Mouse (Mus musculus) cortical plate, adult 2 months (tissue): ENCODE data around the gene Pax4.

ENCODE experiments used
- CTCF ChIP-seq: fragments of 200-500 bp; IDR thresholded peaks from 2 replicates; pipeline ENCODE4 v1.5.1; 2011; ENCODE audit warnings: mild to moderate bottlenecking, control low read depth, low read length; ENCODE audit not compliant: insufficient read depth; ENCODE audit errors: extremely low read depth
- POLR2A ChIP-seq: fragments of 200-500 bp; IDR thresholded peaks from 2 replicates; pipeline ENCODE4 v1.6.1; 2011; ENCODE audit warnings: mild to moderate bottlenecking, low read length, control low read depth; ENCODE audit not compliant: insufficient read depth; ENCODE audit errors: extremely low read depth

DNA sequence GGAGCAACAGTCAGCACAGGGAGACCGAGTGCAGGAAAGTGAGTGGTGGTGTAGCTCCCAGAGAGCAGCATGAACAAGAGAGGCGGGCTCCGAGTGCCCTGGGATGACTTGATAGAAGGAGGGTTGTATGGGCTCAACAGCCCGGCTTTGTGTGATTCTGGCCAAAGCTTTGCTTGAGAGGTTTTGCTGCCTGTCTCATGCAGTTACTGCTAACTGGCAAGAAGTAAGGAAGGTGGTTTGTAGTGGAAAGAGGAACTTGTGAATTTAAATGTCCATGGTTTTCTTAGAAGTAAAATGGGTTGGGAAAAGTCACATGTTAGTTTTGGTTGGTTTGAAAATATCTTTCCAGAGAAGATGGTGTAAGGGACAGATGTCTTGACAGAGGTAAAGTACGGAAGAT is 41.5 kb upstream of the Pax4 start:
- no peak for TF ChIP-seq POLR2A
- TF ChIP-seq CTCF, result no peak
